Mouse (Mus musculus) intestine, postnatal 0 days (tissue): ENCODE data around the gene Lix1l. TPM values are rescaled to one million over a fixed set of nuclear protein-coding genes. Genes with fewer than 3 reads are reported as not detected.
"Not testable (repeated sequence)": the region's sequence is repeated elsewhere in the genome, so short reads cannot be mapped to it uniquely, and the experiment has no call there.

Experiments used
- ATAC-seq: fragments of 200-750 bp; cut with Nextera tagmentation; 2 replicates; pipeline ENCODE4 v1.8.0; 2017; ENCODE audit warnings: mild to moderate bottlenecking, moderate TSS enrichment, moderate library complexity
- H3K27ac ChIP-seq: fragments of 300-500 bp; sonication (generic); 2 replicates; pipeline ENCODE4 v1.5.1; 2014; ENCODE audit warnings: mild to moderate bottlenecking, low read depth, low read length, moderate library complexity
- H3K27me3 ChIP-seq: fragments of 300-500 bp; sonication (generic); replicated peaks from 2 replicates; pipeline ENCODE4 v1.6.1; 2014; ENCODE audit warnings: low read length, mixed read lengths; ENCODE audit not compliant: control insufficient read depth, insufficient read depth
- H3K36me3 ChIP-seq: fragments of 300-500 bp; sonication (generic); 2 replicates; pipeline ENCODE4 v1.6.1; 2014; ENCODE audit warnings: mild to moderate bottlenecking, moderate library complexity; ENCODE audit not compliant: control insufficient read depth, insufficient read depth
- H3K4me1 ChIP-seq: fragments of 300-500 bp; sonication (generic); replicated peaks from 2 replicates; pipeline ENCODE4 v1.6.1; 2014; ENCODE audit warnings: antibody characterized with exemption, low read length, mixed read lengths; ENCODE audit not compliant: control insufficient read depth, insufficient read depth
- H3K4me2 ChIP-seq: fragments of 300-500 bp; sonication (generic); replicated peaks from 2 replicates; pipeline ENCODE4 v1.6.1; 2014; ENCODE audit warnings: low read depth, mild to moderate bottlenecking, moderate library complexity
- H3K4me3 ChIP-seq: fragments of 300-500 bp; sonication (generic); 2 replicates; pipeline ENCODE4 v1.5.1; 2014; ENCODE audit warnings: low read depth, low read length
- H3K9ac ChIP-seq: fragments of 300-500 bp; sonication (generic); 2 replicates; pipeline ENCODE4 v1.6.1; 2014; ENCODE audit warnings: mild to moderate bottlenecking, low read depth, low read length
- H3K9me3 ChIP-seq: fragments of 300-500 bp; sonication (generic); 2 replicates; pipeline ENCODE4 v1.6.1; 2016; ENCODE audit warnings: mixed run types; ENCODE audit not compliant: control insufficient read depth
- CTCF ChIP-seq: sonication (generic); IDR thresholded peaks from 2 replicates; pipeline ENCODE4 v1.5.1; 2016; ENCODE audit warnings: low read depth, mild to moderate bottlenecking, control low read depth, antibody characterized with exemption, moderate library complexity
- WGBS: fragments of 180-500 bp; shearing (Covaris S2); extraction: QIAGEN DNeasy Blood & Tissue Kit; methylation state at CpG from one replicate; pipeline ENCODE4 v1.1.7; 2014; 5-methylcytosine and 5-hydroxymethylcytosine counted together
- polyA plus RNA-seq: library from polyadenylated mRNA; unstranded; fragments of >200 nt; fragmentation: Nextera tagmentation; extraction: Ambion mirVana; gene quantifications from 2 replicates; pipeline ENCODE4 v1.2.1, GENCODE M21; 2015

The Lix1l gene
- polyA plus RNA-seq, 1 experiment from 2014 or later: 2.2 TPM

GRCm38 (mm10) chr3:96601941-96602703 lies 1.2 kb downstream of the Lix1l start:
- 0 out of 2 replicates have a peak overlapping the region, but pooled peaks have one; percentile 36 for H3K27ac ChIP-seq
- peak overlapping the region; percentile 71 for H3K4me2 ChIP-seq
- no peak for TF ChIP-seq CTCF
- H3K4me1 ChIP-seq: no peaks in the 10 kb centered on the region
- H3K27me3 ChIP-seq: peaks cover 31% of the 10 kb centered on the region
- no peak for ATAC-seq
- H3K9ac ChIP-seq: no peak overlapping the region
- H3K9me3 ChIP-seq: no peaks in the 10 kb centered on the region
- no peaks in the 10 kb centered on the region for H3K36me3 ChIP-seq
- 42% methylated on average over 10 of the region's 10 CpGs for WGBS
- H3K4me3 ChIP-seq: peak overlapping the region; percentile 58

- no peaks in the 10 kb centered on the region for H3K36me3 ChIP-seq
- 0 out of 2 replicates have a peak overlapping the region, but pooled peaks have one; percentile 0 for H3K27ac ChIP-seq
- ATAC-seq: no peak
- peak overlapping the region; percentile 11 for H3K4me3 ChIP-seq
- WGBS: 24% methylated on average over 5 of the region's 5 CpGs
- H3K4me2 ChIP-seq: peak overlapping the region; percentile 71
- H3K4me1 ChIP-seq: no peaks in the 10 kb centered on the region
- H3K9me3 ChIP-seq: no peaks in the 10 kb centered on the region
- TF ChIP-seq CTCF: no peak
- H3K27me3 ChIP-seq: peaks cover 25% of the 10 kb centered on the region; the same call in 1 of the 2 replicates
- no peak overlapping the region for H3K9ac ChIP-seq
Observed at GRCm38 (mm10) chr3:96602704-96603084, 1.7 kb downstream of the Lix1l start.

- 57% methylated on average over 5 of the region's 5 CpGs for WGBS
- no peaks in the 10 kb centered on the region for H3K9me3 ChIP-seq
- H3K4me1 ChIP-seq: no peaks in the 10 kb centered on the region
- H3K4me2 ChIP-seq: peak overlapping the region; percentile 71
- no peak for TF ChIP-seq CTCF
- H3K4me3 ChIP-seq: no peak overlapping the region
- peaks cover 23% of the 10 kb centered on the region; the same call in 1 of the 2 replicates for H3K27me3 ChIP-seq
- H3K9ac ChIP-seq: no peak overlapping the region
- H3K27ac ChIP-seq: no peak overlapping the region
- no peak for ATAC-seq
- H3K36me3 ChIP-seq: no peaks in the 10 kb centered on the region
Observed at GRCm38 (mm10) chr3:96603311-96603710, 2.4 kb downstream of the Lix1l start.

GRCm38 (mm10) chr3:96606007-96606406 lies 5.1 kb downstream of the Lix1l start:
- H3K4me1 ChIP-seq, H3K27ac ChIP-seq, ATAC-seq, H3K27me3 ChIP-seq, H3K9me3 ChIP-seq, H3K9ac ChIP-seq, H3K4me3 ChIP-seq, H3K4me2 ChIP-seq, H3K36me3 ChIP-seq: not testable (repeated sequence)
- 88% methylated on average over 3 of the region's 4 CpGs for WGBS

GRCm38 (mm10) chr3:96606618-96607017 lies 5.7 kb downstream of the Lix1l start:
- H3K9ac ChIP-seq: no peak overlapping the region
- ATAC-seq: no peak
- no peaks in the 10 kb centered on the region for H3K36me3 ChIP-seq
- H3K4me1 ChIP-seq: no peaks in the 10 kb centered on the region
- 91% methylated on average over 4 of the region's 4 CpGs for WGBS
- no peak overlapping the region for H3K27ac ChIP-seq
- H3K4me3 ChIP-seq: no peak overlapping the region
- no peaks in the 10 kb centered on the region for H3K9me3 ChIP-seq
- no peak for TF ChIP-seq CTCF
- no peak overlapping the region for H3K4me2 ChIP-seq
- no peaks in the 10 kb centered on the region; the same call in 1 of the 2 replicates for H3K27me3 ChIP-seq

GRCm38 (mm10) chr3:96617941-96618340 lies 17.0 kb downstream of the Lix1l start:
- Histone ChIP-seq H3K4me3 (no peak overlapping the region), H3K4me2 (no peak overlapping the region), H3K9me3 (no peaks in the 10 kb centered on the region), H3K9ac (no peak overlapping the region), H3K27me3 (no peaks in the 10 kb centered on the region), H3K36me3 (peaks cover 25% of the 10 kb centered on the region), H3K4me1 (no peaks in the 10 kb centered on the region), H3K27ac (no peak overlapping the region)
- WGBS: 93% methylated on average over 3 of the region's 3 CpGs
- no peak for ATAC-seq
- no peak for TF ChIP-seq CTCF
